In genomic region chr17:12042561-12043256, GRCm38 (mm10) we compare ENCODE assay signal across 10 mouse cellular contexts.
DNase-seq lines count a peak whose midpoint lies in the region; ATAC-seq lines count a peak whose summit lies in the region.
"Had no signal": no experiment of that assay in that cellular context is flagged by ENCODE, and none has a peak within 500 bp of the region (broad histone marks: within the 10 kb centered on the region; RNA-seq: fewer than 3 reads in every experiment).

No protein-coding gene starts in this region.

- no peak overlapping the region for H3K4me2 ChIP-seq in midbrain, embryonic 11.5 days
- no peak overlapping the region for H3K4me2 ChIP-seq in lung, embryonic 16.5 days (ENCODE audit: low read depth, low read length)
- no peak overlapping the region for H3K4me2 ChIP-seq in stomach, embryonic 16.5 days (ENCODE audit: low read depth, low read length)
- no peak overlapping the region for H3K4me2 ChIP-seq in kidney, embryonic 15.5 days
- H3K4me2 ChIP-seq: embryonic facial prominence, embryonic 12.5 days; limb, embryonic 15.5 days had no signal

- H3K4me1 ChIP-seq in midbrain, embryonic 11.5 days (ENCODE audit: control insufficient read depth, insufficient read depth, low read length), result no peaks in the 10 kb centered on the region
- H3K4me1 ChIP-seq in midbrain, embryonic 10.5 days, result peaks cover 11% of the 10 kb centered on the region; the same call in 1 of the 2 replicates
- H3K4me1 ChIP-seq in lung, embryonic 16.5 days (replicated peaks; ENCODE audit: control insufficient read depth, insufficient read depth, low read length), result peaks cover 10% of the 10 kb centered on the region; the same call in 1 of the 2 replicates
- peaks cover 7% of the 10 kb centered on the region; the same call in 1 of the 2 replicates for H3K4me1 ChIP-seq in stomach, embryonic 16.5 days (ENCODE audit: control insufficient read depth, insufficient read depth, low read length)
- H3K4me1 ChIP-seq in kidney, embryonic 15.5 days, result peaks cover 13% of the 10 kb centered on the region; the same call in 1 of the 2 replicates

- H3K36me3 ChIP-seq in midbrain, embryonic 11.5 days (ENCODE audit: control insufficient read depth, insufficient read depth, low read length), result no peaks in the 10 kb centered on the region
- no peaks in the 10 kb centered on the region for H3K36me3 ChIP-seq in midbrain, embryonic 10.5 days
- H3K36me3 ChIP-seq in lung, embryonic 16.5 days (ENCODE audit: control insufficient read depth, insufficient read depth, low read length), result no peaks in the 10 kb centered on the region
- no peaks in the 10 kb centered on the region for H3K36me3 ChIP-seq in stomach, embryonic 16.5 days (ENCODE audit: control insufficient read depth, insufficient read depth, low read length)
- no peaks in the 10 kb centered on the region for H3K36me3 ChIP-seq in kidney, embryonic 15.5 days
- H3K36me3 ChIP-seq: embryonic facial prominence, embryonic 12.5 days; limb, embryonic 15.5 days had no signal

- no peak overlapping the region for H3K4me3 ChIP-seq in midbrain, embryonic 11.5 days (ENCODE audit: low read depth, low read length)
- no peak overlapping the region for H3K4me3 ChIP-seq in midbrain, embryonic 10.5 days
- H3K4me3 ChIP-seq in lung, embryonic 16.5 days (ENCODE audit: low read length), result no peak overlapping the region
- no peak overlapping the region for H3K4me3 ChIP-seq in stomach, embryonic 16.5 days (replicated peaks; ENCODE audit: low read length)
- no peak overlapping the region for H3K4me3 ChIP-seq in kidney, embryonic 15.5 days (replicated peaks)
- H3K4me3 ChIP-seq: embryonic facial prominence, embryonic 12.5 days; limb, embryonic 15.5 days had no signal

- H3K9ac ChIP-seq in midbrain, embryonic 11.5 days (ENCODE audit: low read length), result no peak overlapping the region
- H3K9ac ChIP-seq in lung, embryonic 16.5 days (ENCODE audit: low read length), result no peak overlapping the region
- no peak overlapping the region for H3K9ac ChIP-seq in stomach, embryonic 16.5 days (ENCODE audit: low read length)
- H3K9ac ChIP-seq in kidney, embryonic 15.5 days, result no peak overlapping the region
- H3K9ac ChIP-seq: embryonic facial prominence, embryonic 12.5 days; limb, embryonic 15.5 days had no signal

- H3K27me3 ChIP-seq in midbrain, embryonic 11.5 days (ENCODE audit: control insufficient read depth, insufficient read depth, low read length), result peaks cover 4% of the 10 kb centered on the region
- H3K27me3 ChIP-seq in midbrain, embryonic 10.5 days (ENCODE audit: low read depth, poor library complexity, severe bottlenecking), result peaks cover 40% of the 10 kb centered on the region
- no peaks in the 10 kb centered on the region; the same call in 1 of the 2 replicates for H3K27me3 ChIP-seq in lung, embryonic 16.5 days (ENCODE audit: control insufficient read depth, insufficient read depth, low read depth, low read length)
- H3K27me3 ChIP-seq in stomach, embryonic 16.5 days (ENCODE audit: control insufficient read depth, insufficient read depth, low read length), result no peaks in the 10 kb centered on the region
- H3K27me3 ChIP-seq in kidney, embryonic 15.5 days, result no peaks in the 10 kb centered on the region; the same call in 1 of the 2 replicates

- no peak overlapping the region for H3K27ac ChIP-seq in midbrain, embryonic 11.5 days (ENCODE audit: low read depth, low read length)
- H3K27ac ChIP-seq in midbrain, embryonic 10.5 days (replicated peaks), result no peak overlapping the region
- no peak overlapping the region for H3K27ac ChIP-seq in lung, embryonic 16.5 days (ENCODE audit: low read length)
- H3K27ac ChIP-seq in stomach, embryonic 16.5 days (ENCODE audit: low read length), result no peak overlapping the region
- no peak overlapping the region for H3K27ac ChIP-seq in kidney, embryonic 15.5 days
- H3K27ac ChIP-seq: embryonic facial prominence, embryonic 12.5 days; limb, embryonic 15.5 days had no signal

- 73% methylated on average over 14 of the region's 14 CpGs for WGBS in midbrain, embryonic 11.5 days
- 78% methylated on average over 14 of the region's 14 CpGs for WGBS in midbrain, embryonic 10.5 days
- WGBS in lung, embryonic 16.5 days, result 55% methylated on average over 14 of the region's 14 CpGs
- 49% methylated on average over 14 of the region's 14 CpGs for WGBS in stomach, embryonic 16.5 days
- WGBS in kidney, embryonic 15.5 days, result 72% methylated on average over 14 of the region's 14 CpGs

- peak; percentile 72 for DNase-seq in midbrain, embryonic 11.5 days (ENCODE audit: low spot score, missing footprints)
- DNase-seq in midbrain, embryonic 10.5 days (ENCODE audit: low spot score), result no peak
- DNase-seq in layer of hippocampus, adult 18-20 months (ENCODE audit: low spot score in 2 of 2), result peak; percentile 83 to 94
- no peak for DNase-seq in cerebellum, adult 18-20 months

- peak; percentile 45; the same call in 1 of the 2 replicates for ATAC-seq in midbrain, embryonic 11.5 days (ENCODE audit: low FRiP score)
- ATAC-seq in lung, embryonic 16.5 days (ENCODE audit: low read depth), result peak; percentile 33
- ATAC-seq in stomach, embryonic 16.5 days (ENCODE audit: insufficient read depth, low FRiP score), result peak; percentile 51; the same call in 1 of the 2 replicates
- ATAC-seq in kidney, embryonic 15.5 days (replicated peaks; ENCODE audit: low FRiP score), result no peak
- no peak for ATAC-seq in erythroblast, adult 5-6 weeks (replicated peaks; ENCODE audit: low FRiP score, poor library complexity, severe bottlenecking)

- no peaks in the 10 kb centered on the region for H3K9me3 ChIP-seq in midbrain, embryonic 11.5 days (ENCODE audit: control insufficient read depth, low read length)
- no peaks in the 10 kb centered on the region for H3K9me3 ChIP-seq in midbrain, embryonic 10.5 days (replicated peaks)
- H3K9me3 ChIP-seq in lung, embryonic 16.5 days (ENCODE audit: control insufficient read depth, low read length), result no peaks in the 10 kb centered on the region
- no peaks in the 10 kb centered on the region for H3K9me3 ChIP-seq in stomach, embryonic 16.5 days (replicated peaks; ENCODE audit: control insufficient read depth, low read length)
- H3K9me3 ChIP-seq in kidney, embryonic 15.5 days (replicated peaks), result no peaks in the 10 kb centered on the region
- H3K9me3 ChIP-seq: embryonic facial prominence, embryonic 12.5 days; limb, embryonic 15.5 days had no signal

Comparison
In these comparisons a context has a peak if more than half of its experiments do, and no peak if none do; other contexts are left out.
1. DNase-seq: peak in midbrain, embryonic 11.5 days (single experiment) and layer of hippocampus, adult 18-20 months (2 of 2); none in midbrain, embryonic 10.5 days (single experiment) and cerebellum, adult 18-20 months (0 of 2).
2. ATAC-seq: peak in midbrain, embryonic 11.5 days (single experiment), lung, embryonic 16.5 days (single experiment) and stomach, embryonic 16.5 days (single experiment); none in kidney, embryonic 15.5 days (single experiment) and erythroblast, adult 5-6 weeks (single experiment).